Mouse (Mus musculus) CH12.LX (cell line): ENCODE data around the gene Rpusd4. TPM values are rescaled to one million over a fixed set of nuclear protein-coding genes. Genes with fewer than 3 reads are reported as not detected.

Experiments used
- DNase-seq: peaks from one replicate; pipeline ENCODE4 v3.0.0-alpha.2; 2013; ENCODE audit errors: extremely low read depth
- H3K27ac ChIP-seq: 2 replicates; pipeline ENCODE4 v1.5.1; 2012; ENCODE audit warnings: low read depth, mild to moderate bottlenecking, control low read depth, moderate library complexity; ENCODE audit not compliant: insufficient read depth
- H3K27me3 ChIP-seq: replicated peaks from 2 replicates; pipeline ENCODE3; 2012; ENCODE audit warnings: inconsistent platforms
- H3K36me3 ChIP-seq, 2 experiments: replicated peaks in 1 of 2; 2 replicates each; pipeline versions ENCODE3 to v1.6.1; 2012; ENCODE audit warnings: inconsistent platforms in 1 of 2, low read length in 1 of 2, mild to moderate bottlenecking in 1 of 2, mixed read lengths in 1 of 2, moderate library complexity in 1 of 2; ENCODE audit not compliant: control insufficient read depth in 1 of 2, insufficient read depth in 1 of 2
- H3K4me1 ChIP-seq, 2 experiments: 2 replicates each; pipeline ENCODE4 v1.6.1; 2012; ENCODE audit warnings: inconsistent platforms in 1 of 2, moderate library complexity in 1 of 2; ENCODE audit not compliant: insufficient read depth in 2 of 2, control insufficient read depth in 1 of 2
- H3K4me2 ChIP-seq: 2 replicates; pipeline ENCODE4 v1.6.1; 2012; ENCODE audit warnings: low read depth, mild to moderate bottlenecking, control low read depth; ENCODE audit not compliant: poor library complexity, insufficient read depth, severe bottlenecking
- H3K4me3 ChIP-seq, 3 experiments: fragments of 150-350 bp in 1 of 3; sonication (generic) in 1 of 3; replicated peaks in 1 of 3; 2 replicates each; pipeline versions ENCODE3 to v1.5.1; 2011 to 2012; ENCODE audit warnings: low read depth in 2 of 3, low read length in 2 of 3, mild to moderate bottlenecking in 2 of 3, moderate library complexity in 2 of 3, control low read depth in 1 of 3, improper control_type of control experiment in 1 of 3, inconsistent platforms in 1 of 3, mixed read lengths in 1 of 3; ENCODE audit not compliant: poor library complexity in 1 of 3
- H3K79me2 ChIP-seq: replicated peaks from 2 replicates; pipeline ENCODE4 v1.6.1; 2012; ENCODE audit warnings: mild to moderate bottlenecking, moderate library complexity; ENCODE audit not compliant: control insufficient read depth, poor library complexity, insufficient read depth, severe bottlenecking; ENCODE audit errors: extremely low read depth
- H3K9ac ChIP-seq: 2 replicates; pipeline ENCODE4 v1.6.1; 2012; ENCODE audit warnings: low read depth, mild to moderate bottlenecking, control low read depth, moderate library complexity; ENCODE audit not compliant: insufficient read depth
- H3K9me3 ChIP-seq: replicated peaks from 2 replicates; pipeline ENCODE3; 2012; ENCODE audit warnings: low read length, inconsistent platforms, mixed read lengths
- E2F4 ChIP-seq: IDR thresholded peaks from 2 replicates; pipeline ENCODE4 v1.6.1; 2011; ENCODE audit warnings: low read depth, low read length, improper control_type of control experiment; ENCODE audit not compliant: insufficient replicate concordance
- GABPA ChIP-seq: IDR thresholded peaks from 2 replicates; pipeline ENCODE4 v1.6.1; 2012; ENCODE audit warnings: low read depth, low read length, improper control_type of control experiment, inconsistent platforms; ENCODE audit not compliant: insufficient replicate concordance
- HCFC1 ChIP-seq: IDR thresholded peaks from 2 replicates; pipeline ENCODE4 v1.6.1; 2012; ENCODE audit warnings: low read depth, mild to moderate bottlenecking, inconsistent platforms, low read length, improper control_type of control experiment
- JUND ChIP-seq: conservative IDR thresholded peaks from 2 replicates; pipeline ENCODE4 v1.6.1; 2011; ENCODE audit warnings: low read depth, low read length, improper control_type of control experiment
- MAZ ChIP-seq: IDR thresholded peaks from 2 replicates; pipeline ENCODE4 v1.6.1; 2012; ENCODE audit warnings: low read depth, mild to moderate bottlenecking, inconsistent platforms, low read length, improper control_type of control experiment, moderate library complexity
- PAX5 ChIP-seq: IDR thresholded peaks from 2 replicates; pipeline ENCODE4 v1.6.1; 2012; ENCODE audit warnings: low read length, inconsistent platforms, mixed read lengths
- POLR2A ChIP-seq: IDR thresholded peaks from 2 replicates; pipeline ENCODE4 v1.6.1; 2011; ENCODE audit warnings: low read depth, mild to moderate bottlenecking, improper control_type of control experiment, low read length
- POLR2AphosphoS2 ChIP-seq: IDR thresholded peaks from 2 replicates; pipeline ENCODE4 v1.6.1; 2011; ENCODE audit warnings: low read depth, low read length, improper control_type of control experiment
- SIN3A ChIP-seq: IDR thresholded peaks from 2 replicates; pipeline ENCODE4 v1.6.1; 2012; ENCODE audit warnings: low read length, improper control_type of control experiment, inconsistent platforms
- TBP ChIP-seq: conservative IDR thresholded peaks from 2 replicates; pipeline ENCODE4 v1.6.1; 2011; ENCODE audit warnings: low read depth, low read length, improper control_type of control experiment
- UBTF ChIP-seq: IDR thresholded peaks from 2 replicates; pipeline ENCODE4 v1.6.1; 2012; ENCODE audit warnings: low read depth, mild to moderate bottlenecking, inconsistent platforms, low read length, improper control_type of control experiment, moderate library complexity
- USF1 ChIP-seq: IDR thresholded peaks from 2 replicates; pipeline ENCODE4 v1.6.1; 2014; ENCODE audit warnings: low read depth, mild to moderate bottlenecking, inconsistent platforms, low read length, improper control_type of control experiment
- USF2 ChIP-seq: conservative IDR thresholded peaks from 2 replicates; pipeline ENCODE4 v1.6.1; 2011; ENCODE audit warnings: low read depth, low read length, improper control_type of control experiment
- ZKSCAN1 ChIP-seq: IDR thresholded peaks from 2 replicates; pipeline ENCODE4 v1.6.1; 2012; ENCODE audit warnings: low read depth, inconsistent platforms, low read length, improper control_type of control experiment, borderline replicate concordance
- ZNF384 ChIP-seq: IDR thresholded peaks from 2 replicates; pipeline ENCODE4 v1.6.1; 2012; ENCODE audit warnings: low read depth, low read length, improper control_type of control experiment, inconsistent platforms
- dilution Hi-C: fragments of 300-500 bp; cut with MboI; formaldehyde crosslinking; loops from 2 replicates; pipeline ENCODE4 v1.14.3; 2020; ENCODE audit warnings: low sequenced_read_pairs; ENCODE audit not compliant: extremely low pct_unique_long_range_greater_than_20kb, extremely low pct_ligation_motif_present
- in situ Hi-C: fragments of 300-500 bp; cut with MboI; formaldehyde crosslinking; loops from 3 replicates; pipeline ENCODE4 v1.14.3; 2019; ENCODE audit warnings: low sequenced_read_pairs, low pct_ligation_motif_present, low pct_unique_long_range_greater_than_20kb, mixed read lengths
- polyA plus RNA-seq: library from polyadenylated mRNA; unstranded; fragments of >175 nt; gene quantifications from 2 replicates; pipeline ENCODE4 v1.2.1, GENCODE M21; 2012; ENCODE audit warnings: low read depth; ENCODE audit not compliant: insufficient read length
- total RNA-seq, 2 experiments: library from RNA; depleted of rRNA; stranded (reverse); fragments of 300-350 nt in 1 of 2; fragments of >200 nt in 1 of 2; gene quantifications; 2 replicates each; pipeline ENCODE4 v1.2.3; 2012 to 2014

The Rpusd4 gene
- total and polyA plus RNA-seq, 3 experiments = 21.7 to 29.5 (median 27.3) TPM

DNA sequence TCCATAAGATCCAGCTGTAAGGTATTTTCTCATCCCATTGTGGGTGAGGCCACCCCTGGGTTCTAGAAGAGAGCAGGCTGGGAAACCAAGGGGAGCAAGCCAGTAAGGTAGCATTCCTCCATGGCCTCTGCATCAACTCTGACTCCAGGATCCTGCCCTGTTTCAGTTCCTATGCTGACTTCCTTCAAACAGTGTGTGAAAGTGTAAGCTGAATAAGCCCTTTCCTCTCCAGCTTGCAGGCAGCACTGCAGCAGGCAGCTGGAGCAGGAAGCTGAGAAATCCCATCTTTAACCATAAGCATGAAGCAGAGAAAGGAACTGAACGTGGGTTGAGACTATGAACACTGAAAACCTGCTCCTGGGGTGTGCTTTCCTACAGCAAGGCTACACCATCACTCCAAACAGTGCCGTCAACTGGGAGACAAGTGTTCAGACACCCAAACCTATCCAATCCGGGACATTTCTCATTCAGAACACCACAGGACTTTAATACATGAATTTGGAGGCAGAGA lies 10.2 kb downstream of the Rpusd4 start:
- no peak overlapping the region for H3K4me3 ChIP-seq
- no peaks in the 10 kb centered on the region for H3K27me3 ChIP-seq
- peaks cover 41 to 76% of the 10 kb centered on the region in 2 experiments for H3K36me3 ChIP-seq
- H3K9ac ChIP-seq = no peak overlapping the region
- no peaks in the 10 kb centered on the region for H3K79me2 ChIP-seq
- no peak overlapping the region for H3K4me2 ChIP-seq
- in situ Hi-C loops = no loop called here
- no peak for TF ChIP-seq ZNF384
- H3K4me1 ChIP-seq = no peaks in the 10 kb centered on the region
- no peak overlapping the region for H3K27ac ChIP-seq
- H3K9me3 ChIP-seq = peaks cover 2% of the 10 kb centered on the region
- dilution Hi-C loops = loop anchor here (25.0 kb wide), 1 partner anchor 259 kb away; no protein-coding TSS in a partner anchor
- no peak for DNase-seq

DNA sequence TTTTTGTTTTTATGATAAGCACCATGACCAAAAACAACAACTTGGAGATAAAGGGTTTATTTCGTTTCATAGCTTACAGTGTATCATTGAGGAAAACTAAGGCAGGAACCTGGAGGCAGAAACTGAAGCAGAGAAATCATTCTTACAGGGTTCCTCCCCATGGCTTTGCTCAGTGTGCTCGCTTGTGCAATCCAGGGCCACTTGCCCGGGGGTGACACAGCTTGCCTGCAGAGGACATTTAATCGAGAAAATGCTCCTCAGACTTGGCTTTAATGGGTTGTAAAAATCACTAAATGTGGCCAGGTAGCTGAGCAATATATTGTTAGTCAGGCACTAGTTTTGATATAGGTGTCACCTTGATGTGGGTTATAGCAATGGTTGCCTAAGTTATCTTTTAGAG lies 10.8 kb downstream of the Rpusd4 start:
- Histone ChIP-seq H3K4me1 (no peaks in the 10 kb centered on the region), H3K9ac (no peak overlapping the region), H3K9me3 (peaks cover 2% of the 10 kb centered on the region), H3K27me3 (no peaks in the 10 kb centered on the region), H3K27ac (no peak overlapping the region), H3K36me3 (peaks cover 36 to 75% of the 10 kb centered on the region in 2 experiments), H3K4me3 (no peak overlapping the region), H3K79me2 (no peaks in the 10 kb centered on the region), H3K4me2 (no peak overlapping the region)
- no peak for TF ChIP-seq E2F4
- TF ChIP-seq PAX5 = no peak
- no peak for TF ChIP-seq USF1
- TF ChIP-seq GABPA = no peak
- TF ChIP-seq HCFC1 = no peak
- TF ChIP-seq POLR2AphosphoS2 = no peak
- no peak for TF ChIP-seq JUND
- TF ChIP-seq USF2 = no peak
- no peak for TF ChIP-seq UBTF
- no peak for TF ChIP-seq SIN3A
- TF ChIP-seq MAZ = no peak
- no peak for TF ChIP-seq POLR2A
- no peak for TF ChIP-seq ZKSCAN1
- no peak for TF ChIP-seq TBP
- in situ Hi-C loops (no loop called here), dilution Hi-C loops (loop anchor here (25.0 kb wide), 1 partner anchor 259 kb away; no protein-coding TSS in a partner anchor)
- DNase-seq = no peak
